Mouse (Mus musculus) gonadal fat pad, adult 2 months (tissue): ENCODE results near the gene Tmx2. TPM values are rescaled to one million over a fixed set of nuclear protein-coding genes. Genes with fewer than 3 reads are reported as not detected.
A peak's percentile ranks its signal among the peaks of the same experiment; 100 is the strongest.
"Not testable (repeated sequence)": the region's sequence is repeated elsewhere in the genome, so short reads cannot be mapped to it uniquely, and the experiment has no call there.

Experiments
- DNase-seq: peaks from one replicate; pipeline ENCODE4 v3.0.0-alpha.2; 2012; ENCODE audit warnings: low read depth
- polyA plus RNA-seq: library from polyadenylated mRNA; depleted of rRNA; stranded (reverse); fragments of >200 nt; gene quantifications from 2 replicates; pipeline ENCODE4 v1.2.3, GENCODE M21; 2012; rRNA removed

Tmx2 gene
- polyA plus RNA-seq: 93.5 and 97.4 TPM in 2 replicates

GRCm38 (mm10) chr2:84679016-84679415 is at the start of gene Tmx2:
Tmx2 (minus strand) TSS chr2:84679140.
- no peak for DNase-seq

GRCm38 (mm10) chr2:84728191-84728590 is 49.3 kb upstream of the Tmx2 start:
- not testable (repeated sequence) for DNase-seq

GRCm38 (mm10) chr2:84727172-84727858 is 48.4 kb upstream of the Tmx2 start, which contains the start of gene Clp1:
Clp1 (minus strand) TSS chr2:84727350.
- DNase-seq: no peak

GRCm38 (mm10) chr2:84726716-84727115 is 47.8 kb upstream of the Tmx2 start:
- no peak for DNase-seq

GRCm38 (mm10) chr2:84725770-84726169 is 46.8 kb upstream of the Tmx2 start:
- DNase-seq: no peak

- DNase-seq: no peak
Observed at GRCm38 (mm10) chr2:84723856-84724255, 44.9 kb upstream of the Tmx2 start.

- no peak for DNase-seq
Observed at GRCm38 (mm10) chr2:84721182-84721581, 42.2 kb upstream of the Tmx2 start.

GRCm38 (mm10) chr2:84720718-84721117 is 41.8 kb upstream of the Tmx2 start:
- no peak for DNase-seq

- DNase-seq: no peak
Observed at GRCm38 (mm10) chr2:84717357-84717756, 38.4 kb upstream of the Tmx2 start.

GRCm38 (mm10) chr2:84716423-84717355 is 37.7 kb upstream of the Tmx2 start:
- no peak for DNase-seq

- DNase-seq: peak; percentile 79
Observed at GRCm38 (mm10) chr2:84715562-84716361, 36.8 kb upstream of the Tmx2 start.

- no peak for DNase-seq
Observed at GRCm38 (mm10) chr2:84714811-84715561, 36.0 kb upstream of the Tmx2 start, which contains the start of gene Zdhhc5. Zdhhc5 (minus strand) TSS chr2:84715180.

- no peak for DNase-seq
Observed at GRCm38 (mm10) chr2:84714422-84714810, 35.5 kb upstream of the Tmx2 start.

- no peak for DNase-seq
Observed at GRCm38 (mm10) chr2:84711898-84712297, 33.0 kb upstream of the Tmx2 start.

GRCm38 (mm10) chr2:84707523-84707922 is 28.6 kb upstream of the Tmx2 start:
- no peak for DNase-seq

- DNase-seq: no peak
Observed at GRCm38 (mm10) chr2:84705295-84705694, 26.4 kb upstream of the Tmx2 start.

- no peak for DNase-seq
Observed at GRCm38 (mm10) chr2:84704329-84704728, 25.4 kb upstream of the Tmx2 start.

- no peak for DNase-seq
Observed at GRCm38 (mm10) chr2:84703497-84703896, 24.6 kb upstream of the Tmx2 start.

- DNase-seq: no peak
Observed at GRCm38 (mm10) chr2:84695007-84695695, 16.2 kb upstream of the Tmx2 start.

- DNase-seq: no peak
Observed at GRCm38 (mm10) chr2:84690050-84690449, 11.1 kb upstream of the Tmx2 start.
